Mouse (Mus musculus) limb, embryonic 15.5 days (tissue): ENCODE measurements at regions not wholly inside any gene's neighbourhood (a gene's known extent, or its start where the extent isn't known, plus 50 kb on each side); places are given as distances from the start of the nearest gene placed in this dataset.
A peak's percentile ranks its signal among the peaks of the same experiment; 100 is the strongest.

Source experiments
- ATAC-seq: fragments of 200-750 bp; cut with Nextera tagmentation; 2 replicates; pipeline ENCODE4 v1.8.0; 2017; ENCODE audit warnings: low read depth, moderate TSS enrichment; ENCODE audit not compliant: insufficient number of reproducible peaks, low FRiP score, low TSS enrichment
- H3K27ac ChIP-seq: fragments of 300-500 bp; sonication (generic); 2 replicates; pipeline ENCODE4 v1.5.1; 2015; ENCODE audit warnings: moderate library complexity, mild to moderate bottlenecking, inconsistent platforms
- H3K27me3 ChIP-seq: fragments of 300-500 bp; sonication (generic); 2 replicates; pipeline ENCODE4 v1.6.1; 2015; ENCODE audit warnings: inconsistent platforms
- H3K36me3 ChIP-seq: fragments of 300-500 bp; sonication (generic); 2 replicates; pipeline ENCODE4 v1.6.1; 2015; ENCODE audit warnings: inconsistent platforms
- H3K4me1 ChIP-seq: fragments of 300-500 bp; sonication (generic); 2 replicates; pipeline ENCODE4 v1.6.1; 2015; ENCODE audit warnings: inconsistent platforms
- H3K4me2 ChIP-seq: fragments of 300-500 bp; sonication (generic); 2 replicates; pipeline ENCODE4 v1.6.1; 2015; ENCODE audit warnings: mild to moderate bottlenecking, inconsistent platforms
- H3K4me3 ChIP-seq: fragments of 300-500 bp; sonication (generic); 2 replicates; pipeline ENCODE4 v1.5.1; 2015; ENCODE audit warnings: mild to moderate bottlenecking, inconsistent platforms
- H3K9ac ChIP-seq: fragments of 300-500 bp; sonication (generic); 2 replicates; pipeline ENCODE4 v1.6.1; 2015; ENCODE audit warnings: inconsistent platforms
- H3K9me3 ChIP-seq: fragments of 300-500 bp; sonication (generic); 2 replicates; pipeline ENCODE4 v1.6.1; 2016; ENCODE audit warnings: inconsistent platforms
- WGBS: fragments of 180-500 bp; shearing (Covaris S2); methylation state at CpG from one replicate; pipeline ENCODE4 v1.1.7; 2015; 5-methylcytosine and 5-hydroxymethylcytosine counted together

DNA sequence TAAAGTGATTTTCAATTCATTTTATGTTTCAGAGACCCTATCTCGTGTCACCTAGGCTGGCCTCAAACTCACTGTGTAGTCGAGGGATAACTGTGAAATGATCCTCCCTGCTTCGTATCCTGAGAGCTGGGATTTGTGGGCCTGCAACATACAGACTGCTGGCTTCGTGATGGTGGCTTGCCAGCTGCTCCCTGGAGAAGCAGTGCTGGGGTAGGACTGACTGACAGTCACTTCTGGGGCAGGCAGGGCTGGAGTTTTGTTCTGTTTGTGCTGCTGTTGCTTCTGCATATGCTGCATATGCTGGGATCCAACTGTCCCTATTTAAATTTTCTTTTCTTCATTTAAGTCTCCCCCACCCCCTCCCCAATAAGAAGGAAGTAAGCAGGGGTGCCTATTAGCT, 1217.0 kb upstream of the A1bg start:
- peaks cover 25% of the 10 kb centered on the region for H3K4me1 ChIP-seq
- H3K4me3 ChIP-seq: no peak overlapping the region
- H3K9ac ChIP-seq: no peak overlapping the region
- H3K27ac ChIP-seq: peak overlapping the region; percentile 1; the same call in 1 of the 2 replicates
- no peaks in the 10 kb centered on the region for H3K9me3 ChIP-seq
- 53% methylated on average over 4 of the region's 4 CpGs for WGBS
- no peaks in the 10 kb centered on the region for H3K36me3 ChIP-seq
- H3K27me3 ChIP-seq: no peaks in the 10 kb centered on the region
- no peak for ATAC-seq
- no peak overlapping the region for H3K4me2 ChIP-seq

DNA sequence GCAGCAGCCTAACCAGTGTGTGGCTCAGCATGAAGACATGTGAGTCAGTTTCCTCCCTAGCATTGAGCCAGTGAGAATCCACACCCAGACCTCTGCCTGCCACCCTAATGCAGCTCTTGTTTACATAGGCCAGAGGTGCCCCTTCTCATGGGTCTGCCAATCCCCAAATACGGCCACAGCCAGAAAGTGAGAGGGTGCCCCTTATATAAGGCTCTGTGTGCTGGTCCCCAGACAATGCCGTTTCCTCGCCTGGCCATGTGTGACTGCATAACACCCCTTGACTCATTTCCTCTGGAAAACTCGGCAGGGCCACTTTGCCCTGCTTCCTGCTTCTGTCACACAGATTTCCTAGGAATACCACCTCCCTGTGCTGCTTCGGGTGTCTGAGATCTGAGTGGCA, 1216.4 kb upstream of the A1bg start:
- no peak overlapping the region for H3K9ac ChIP-seq
- H3K4me3 ChIP-seq: no peak overlapping the region
- H3K27me3 ChIP-seq: no peaks in the 10 kb centered on the region
- 41% methylated on average over 5 of the region's 5 CpGs for WGBS
- no peak for ATAC-seq
- H3K9me3 ChIP-seq: no peaks in the 10 kb centered on the region
- H3K4me2 ChIP-seq: no peak overlapping the region
- H3K36me3 ChIP-seq: no peaks in the 10 kb centered on the region
- peaks cover 25% of the 10 kb centered on the region for H3K4me1 ChIP-seq
- peak overlapping the region; percentile 1; the same call in 1 of the 2 replicates for H3K27ac ChIP-seq

- no peak for ATAC-seq
- WGBS: 84% methylated on average over 6 of the region's 6 CpGs
- H3K9me3 ChIP-seq: no peaks in the 10 kb centered on the region
Observed at GRCm38 (mm10) chr15:62138701-62139100, 1215.9 kb upstream of the A1bg start.

DNA sequence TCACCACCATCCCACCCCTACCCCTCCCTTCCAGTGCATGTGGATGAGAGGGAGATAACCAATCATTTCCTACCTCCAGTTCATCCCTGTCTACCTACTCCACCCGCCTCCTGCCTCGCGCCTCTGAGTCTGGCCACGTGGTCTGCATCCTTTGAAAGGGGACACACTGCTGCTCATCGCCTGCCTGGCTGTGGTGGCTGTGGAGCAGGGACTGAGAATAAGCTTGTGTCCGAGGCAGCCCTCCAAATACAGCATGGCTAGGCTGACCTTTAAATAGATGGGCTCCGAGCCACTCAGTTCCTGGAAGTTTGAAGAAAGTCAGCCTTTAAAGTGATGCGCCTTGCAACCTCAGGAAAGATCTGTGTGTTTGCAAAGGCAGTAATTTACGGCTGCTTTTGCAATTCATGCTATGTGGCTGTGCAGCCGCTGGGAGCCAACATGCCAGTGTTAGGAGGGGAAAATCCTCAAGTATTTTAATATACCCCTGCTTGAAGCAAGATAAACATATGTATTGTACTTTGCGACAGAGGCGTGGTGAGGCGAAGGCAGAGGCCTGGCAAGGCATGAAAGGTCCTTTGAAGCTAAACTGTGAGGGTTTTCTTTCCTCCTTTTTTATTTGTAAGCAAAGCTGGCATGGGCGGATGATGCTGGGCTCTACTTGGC, 1214.3 kb upstream of the A1bg start:
- no peak overlapping the region for H3K4me3 ChIP-seq
- no peaks in the 10 kb centered on the region for H3K36me3 ChIP-seq
- H3K27me3 ChIP-seq: no peaks in the 10 kb centered on the region
- H3K4me1 ChIP-seq: peaks cover 25% of the 10 kb centered on the region
- H3K27ac ChIP-seq: peak overlapping the region; percentile 43; the same call in 1 of the 2 replicates
- ATAC-seq: peak; percentile 37; the same call in 1 of the 2 replicates
- H3K4me2 ChIP-seq: no peak overlapping the region
- no peaks in the 10 kb centered on the region for H3K9me3 ChIP-seq
- WGBS: 41% methylated on average over 14 of the region's 14 CpGs
- no peak overlapping the region for H3K9ac ChIP-seq

More at GRCm38 (mm10) chr15:62138701-62139100, 1215.9 kb upstream of the A1bg start:
- H3K9ac ChIP-seq: no peak overlapping the region
- H3K27me3 ChIP-seq: no peaks in the 10 kb centered on the region
- no peaks in the 10 kb centered on the region for H3K36me3 ChIP-seq
- no peak overlapping the region for H3K4me3 ChIP-seq
- no peak overlapping the region for H3K27ac ChIP-seq
- no peak overlapping the region for H3K4me2 ChIP-seq
- H3K4me1 ChIP-seq: peaks cover 25% of the 10 kb centered on the region

- Histone ChIP-seq H3K36me3 (no peaks in the 10 kb centered on the region), H3K4me3 (no peak overlapping the region), H3K9me3 (no peaks in the 10 kb centered on the region), H3K9ac (no peak overlapping the region), H3K27ac (no peak overlapping the region), H3K4me1 (peaks cover 25% of the 10 kb centered on the region), H3K4me2 (no peak overlapping the region), H3K27me3 (no peaks in the 10 kb centered on the region)
- WGBS: 78% methylated on average over 8 of the region's 8 CpGs
- ATAC-seq: no peak
Observed at GRCm38 (mm10) chr15:62134835-62135234, 1212.0 kb upstream of the A1bg start.

GRCm38 (mm10) chr15:62134308-62134707, 1211.5 kb upstream of the A1bg start:
- H3K27me3 ChIP-seq: no peaks in the 10 kb centered on the region
- no peak overlapping the region for H3K4me2 ChIP-seq
- H3K4me3 ChIP-seq: no peak overlapping the region
- WGBS: 82% methylated on average over 4 of the region's 4 CpGs
- H3K9ac ChIP-seq: no peak overlapping the region
- H3K4me1 ChIP-seq: peaks cover 23% of the 10 kb centered on the region
- no peak overlapping the region for H3K27ac ChIP-seq
- ATAC-seq: no peak
- H3K9me3 ChIP-seq: no peaks in the 10 kb centered on the region
- no peaks in the 10 kb centered on the region for H3K36me3 ChIP-seq

DNA sequence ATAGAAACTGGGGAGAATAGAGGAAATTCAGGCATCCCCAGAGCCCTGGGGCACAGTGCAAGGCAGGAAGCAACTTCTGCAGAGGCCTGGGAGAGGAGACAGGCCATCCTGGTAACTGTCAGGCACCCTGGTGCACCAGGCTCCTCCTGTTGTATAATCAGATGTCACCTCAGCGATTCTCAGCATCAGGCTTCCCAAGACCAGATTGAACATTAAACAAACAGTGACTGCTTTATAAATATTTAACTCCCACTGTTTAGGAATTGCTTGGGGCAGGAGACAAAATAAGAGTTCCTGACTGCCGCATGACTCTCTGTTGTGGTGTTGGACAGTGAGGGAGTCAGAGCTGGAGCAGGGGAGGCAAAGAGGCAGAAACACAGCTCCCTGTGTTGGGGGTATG, 1210.1 kb upstream of the A1bg start:
- ATAC-seq: no peak
- no peaks in the 10 kb centered on the region for H3K9me3 ChIP-seq
- no peak overlapping the region for H3K4me3 ChIP-seq
- no peaks in the 10 kb centered on the region for H3K36me3 ChIP-seq
- no peaks in the 10 kb centered on the region for H3K27me3 ChIP-seq
- H3K4me1 ChIP-seq: peaks cover 22% of the 10 kb centered on the region
- H3K27ac ChIP-seq: no peak overlapping the region
- no peak overlapping the region for H3K4me2 ChIP-seq
- 69% methylated on average over 2 of the region's 2 CpGs for WGBS
- H3K9ac ChIP-seq: no peak overlapping the region

DNA sequence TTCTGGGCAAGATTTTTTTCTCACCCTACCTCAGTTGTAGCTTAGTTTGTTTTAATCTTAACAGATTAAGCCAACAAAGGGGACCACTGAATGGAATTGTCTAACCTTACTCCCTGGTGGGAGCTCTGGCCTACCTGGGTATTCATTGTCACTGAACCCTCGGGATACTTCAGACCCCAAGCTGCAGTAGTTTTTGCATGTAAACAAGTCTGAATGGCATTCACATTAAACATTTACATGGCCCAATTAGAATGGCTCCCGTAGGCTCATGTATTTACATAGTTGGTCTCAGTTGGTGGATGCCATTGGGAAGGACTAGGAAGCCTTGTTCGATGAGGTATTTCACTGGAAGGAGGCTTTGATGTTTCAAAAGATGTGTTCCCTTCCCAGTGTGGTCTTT, 1208.9 kb upstream of the A1bg start:
- Histone ChIP-seq H3K4me2 (no peak overlapping the region), H3K9ac (no peak overlapping the region), H3K9me3 (no peaks in the 10 kb centered on the region)

GRCm38 (mm10) chr15:62130530-62130929, 1207.7 kb upstream of the A1bg start:
- H3K4me1 ChIP-seq: peaks cover 10% of the 10 kb centered on the region
- no peak overlapping the region for H3K27ac ChIP-seq
- no peaks in the 10 kb centered on the region for H3K36me3 ChIP-seq
- H3K27me3 ChIP-seq: no peaks in the 10 kb centered on the region
- no peaks in the 10 kb centered on the region for H3K9me3 ChIP-seq
- H3K4me2 ChIP-seq: no peak overlapping the region
- no peak for ATAC-seq
- H3K9ac ChIP-seq: no peak overlapping the region
- 77% methylated on average over 4 of the region's 4 CpGs for WGBS
- no peak overlapping the region for H3K4me3 ChIP-seq

More for the DNA sequence above, 1208.9 kb upstream of the A1bg start:
- no peaks in the 10 kb centered on the region for H3K27me3 ChIP-seq
- H3K4me1 ChIP-seq: peaks cover 13% of the 10 kb centered on the region
- no peaks in the 10 kb centered on the region for H3K36me3 ChIP-seq
- 72% methylated on average over 3 of the region's 3 CpGs for WGBS
- H3K4me3 ChIP-seq: no peak overlapping the region
- H3K27ac ChIP-seq: no peak overlapping the region
- ATAC-seq: no peak

DNA sequence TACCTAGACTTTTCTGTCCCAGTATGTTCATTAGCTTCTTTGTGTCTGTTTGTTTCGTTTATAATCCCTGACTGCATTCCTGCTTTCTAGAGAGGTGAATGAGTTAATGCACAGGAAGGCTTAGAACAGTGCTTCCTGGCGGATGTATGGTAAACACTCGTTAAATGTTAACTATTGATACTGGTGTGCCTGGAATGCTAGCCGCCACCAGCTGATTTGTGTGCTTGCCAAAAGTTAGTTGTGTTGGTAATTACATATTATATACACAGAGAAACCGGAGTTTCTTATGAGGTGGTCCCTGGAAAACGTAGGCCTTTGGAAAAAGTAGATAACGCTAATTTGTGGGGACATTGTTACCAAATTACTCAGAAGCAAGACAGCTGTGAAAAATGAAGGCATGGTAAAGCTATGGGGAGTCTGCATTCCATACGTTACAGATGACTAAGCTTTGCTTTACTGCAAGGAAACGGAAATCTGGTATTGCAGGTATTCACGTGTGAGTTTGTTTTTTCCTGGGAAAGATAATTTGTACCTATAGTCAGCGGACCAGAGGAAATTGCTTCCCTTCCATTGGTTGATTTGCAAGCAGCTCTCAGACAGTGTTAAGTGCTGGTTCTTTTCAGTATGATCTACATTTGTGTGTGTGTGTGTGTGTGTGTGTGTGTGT, 1205.9 kb upstream of the A1bg start:
- Histone ChIP-seq H3K9me3 (no peaks in the 10 kb centered on the region), H3K4me3 (no peak overlapping the region), H3K4me2 (no peak overlapping the region), H3K27me3 (no peaks in the 10 kb centered on the region), H3K4me1 (peaks cover 12% of the 10 kb centered on the region), H3K36me3 (no peaks in the 10 kb centered on the region), H3K27ac (no peak overlapping the region), H3K9ac (no peak overlapping the region)
- no peak for ATAC-seq
- WGBS: 16% methylated on average over 11 of the region's 11 CpGs

- WGBS: 35% methylated on average over 11 of the region's 11 CpGs
Observed at GRCm38 (mm10) chr15:62127602-62128158, 1204.9 kb upstream of the A1bg start.

DNA sequence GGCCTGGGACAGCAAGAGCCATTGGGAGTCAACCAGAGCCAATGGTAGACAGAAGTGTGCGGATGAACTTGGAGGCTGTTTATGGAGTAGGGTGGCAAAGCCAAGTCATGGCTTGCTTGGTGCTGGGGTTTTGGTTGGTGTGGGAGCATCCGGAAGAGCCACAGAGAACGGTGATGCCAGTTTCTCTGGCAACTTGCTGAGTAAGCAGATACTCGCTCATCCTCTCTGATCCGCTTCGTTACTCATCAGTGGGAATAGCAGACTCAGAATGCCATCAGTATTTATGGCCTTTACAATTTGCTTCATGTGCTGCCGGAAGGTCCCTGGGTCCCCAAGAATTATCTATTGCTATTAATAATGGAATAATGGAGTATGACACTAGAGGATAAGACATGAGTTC, 1202.9 kb upstream of the A1bg start:
- ATAC-seq: no peak
- Histone ChIP-seq H3K9me3 (no peaks in the 10 kb centered on the region), H3K4me3 (no peak overlapping the region), H3K36me3 (no peaks in the 10 kb centered on the region), H3K4me2 (no peak overlapping the region), H3K27me3 (no peaks in the 10 kb centered on the region), H3K9ac (no peak overlapping the region), H3K4me1 (peaks cover 15% of the 10 kb centered on the region), H3K27ac (no peak overlapping the region)
- WGBS: 97% methylated on average over 7 of the region's 7 CpGs

More at GRCm38 (mm10) chr15:62127602-62128158, 1204.9 kb upstream of the A1bg start:
- Histone ChIP-seq H3K27me3 (no peaks in the 10 kb centered on the region), H3K9me3 (no peaks in the 10 kb centered on the region), H3K4me1 (peaks cover 15% of the 10 kb centered on the region), H3K36me3 (no peaks in the 10 kb centered on the region), H3K4me3 (no peak overlapping the region), H3K9ac (no peak overlapping the region), H3K4me2 (no peak overlapping the region), H3K27ac (no peak overlapping the region)
- ATAC-seq: no peak
